Mouse (Mus musculus): ENCODE results near the gene Lama5. TPM values are rescaled to one million over a fixed set of nuclear protein-coding genes. Genes with fewer than 3 reads are reported as not detected.
"Not testable (repeated sequence)": the region's sequence is repeated elsewhere in the genome, so short reads cannot be mapped to it uniquely, and the experiment has no call there.

Gene Lama5
- polyA plus RNA-seq, 1 experiment from 2014 or later: 3.5 TPM

DNA sequence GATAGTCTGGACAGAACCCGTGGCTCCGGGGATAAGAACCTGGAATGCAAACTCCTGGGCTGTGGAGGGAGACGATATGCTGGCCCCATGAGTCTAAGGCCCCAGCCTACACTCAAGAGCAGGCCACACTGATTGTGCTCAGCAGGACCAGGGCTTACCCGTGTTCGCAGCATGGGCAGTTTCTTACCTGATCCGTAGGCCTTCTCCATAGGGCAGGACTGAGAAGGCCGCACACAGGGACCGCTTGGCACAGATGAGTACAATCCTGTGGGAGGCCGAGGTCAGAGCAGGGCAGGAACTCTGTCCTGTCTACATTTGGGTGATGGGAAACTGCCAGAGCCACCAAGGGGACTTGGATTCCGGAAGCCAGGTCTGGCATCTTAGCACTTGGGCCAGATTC, 37.2 kb upstream of the Lama5 start:
- H3K36me3 ChIP-seq (ENCODE audit: control insufficient read depth, insufficient read depth, low read length): peaks cover 30% of the 10 kb centered on the region
- no peak for ATAC-seq

DNA sequence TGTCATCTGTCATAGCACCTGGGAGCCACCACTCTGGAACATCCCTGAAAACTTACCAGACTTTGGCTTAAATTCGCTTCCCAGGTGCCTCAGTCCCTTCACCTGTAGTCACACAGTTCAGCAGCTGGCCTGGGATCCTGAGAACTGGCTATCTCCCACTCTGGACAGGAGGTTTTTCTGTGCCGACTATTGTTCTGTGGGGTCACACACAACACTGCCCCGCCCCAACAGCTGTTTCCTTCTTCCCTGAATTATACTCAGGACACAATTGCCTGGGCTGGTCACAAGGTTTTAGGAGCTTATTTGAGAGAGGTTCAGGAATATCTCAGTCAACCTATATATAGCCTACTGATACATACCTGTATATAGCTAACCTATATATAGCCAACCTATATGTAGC, 36.8 kb upstream of the Lama5 start:
- Histone ChIP-seq H3K9me3 (ENCODE audit: control insufficient read depth, low read length) (no peaks in the 10 kb centered on the region), H3K36me3 (ENCODE audit: control insufficient read depth, insufficient read depth, low read length) (peaks cover 30% of the 10 kb centered on the region), H3K4me3 (ENCODE audit: low read length) (no peak overlapping the region), H3K9ac (ENCODE audit: low read depth, low read length) (no peak overlapping the region), H3K27me3 (replicated peaks; ENCODE audit: control insufficient read depth, insufficient read depth, low read length) (no peaks in the 10 kb centered on the region), H3K4me2 (ENCODE audit: low read length) (no peak overlapping the region), H3K4me1 (ENCODE audit: control insufficient read depth, insufficient read depth, low read depth, low read length) (peaks cover 8% of the 10 kb centered on the region), H3K27ac (ENCODE audit: low read depth, low read length) (no peak overlapping the region)
- WGBS: 85% methylated on average over 3 of the region's 3 CpGs
- no peak for ATAC-seq

More for the DNA sequence above, 37.2 kb upstream of the Lama5 start:
- 87% methylated on average over 10 of the region's 10 CpGs for WGBS
- Histone ChIP-seq H3K9ac (ENCODE audit: low read depth, low read length) (no peak overlapping the region), H3K27ac (ENCODE audit: low read depth, low read length) (no peak overlapping the region), H3K27me3 (replicated peaks; ENCODE audit: control insufficient read depth, insufficient read depth, low read length) (no peaks in the 10 kb centered on the region), H3K4me3 (ENCODE audit: low read length) (no peak overlapping the region), H3K4me1 (ENCODE audit: control insufficient read depth, insufficient read depth, low read depth, low read length) (peaks cover 7% of the 10 kb centered on the region), H3K4me2 (ENCODE audit: low read length) (no peak overlapping the region), H3K9me3 (ENCODE audit: control insufficient read depth, low read length) (no peaks in the 10 kb centered on the region)

DNA sequence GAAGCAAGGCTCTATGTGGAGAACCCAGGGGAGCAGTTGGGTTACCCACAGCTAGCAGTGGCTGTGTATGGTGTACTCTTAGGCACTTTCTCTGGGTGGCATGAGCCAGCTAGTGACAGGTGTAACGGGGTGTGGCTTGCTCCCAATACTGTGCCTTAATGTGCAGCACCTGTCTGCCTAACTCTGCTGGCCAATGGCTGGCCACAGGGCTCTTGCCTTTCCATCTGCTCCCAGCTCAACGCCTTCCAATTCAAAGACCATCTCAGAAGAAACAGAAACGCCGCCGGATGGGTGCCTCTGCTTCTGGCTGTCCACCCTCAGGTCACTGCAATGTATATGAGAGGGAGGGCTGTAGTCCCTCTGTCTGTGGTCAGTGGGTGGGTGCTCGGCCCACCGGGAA, 36.2 kb upstream of the Lama5 start:
- no peak overlapping the region for H3K9ac ChIP-seq (ENCODE audit: low read depth, low read length)
- ATAC-seq: no peak
- 88% methylated on average over 5 of the region's 7 CpGs for WGBS
- H3K27me3 ChIP-seq (replicated peaks; ENCODE audit: control insufficient read depth, insufficient read depth, low read length): no peaks in the 10 kb centered on the region
- H3K4me1 ChIP-seq (ENCODE audit: control insufficient read depth, insufficient read depth, low read depth, low read length): peaks cover 8% of the 10 kb centered on the region
- H3K9me3 ChIP-seq (ENCODE audit: control insufficient read depth, low read length): no peaks in the 10 kb centered on the region
- H3K4me2 ChIP-seq (ENCODE audit: low read length): no peak overlapping the region
- no peak overlapping the region for H3K27ac ChIP-seq (ENCODE audit: low read depth, low read length)
- H3K36me3 ChIP-seq (ENCODE audit: control insufficient read depth, insufficient read depth, low read length): peaks cover 30% of the 10 kb centered on the region
- H3K4me3 ChIP-seq (ENCODE audit: low read length): no peak overlapping the region

DNA sequence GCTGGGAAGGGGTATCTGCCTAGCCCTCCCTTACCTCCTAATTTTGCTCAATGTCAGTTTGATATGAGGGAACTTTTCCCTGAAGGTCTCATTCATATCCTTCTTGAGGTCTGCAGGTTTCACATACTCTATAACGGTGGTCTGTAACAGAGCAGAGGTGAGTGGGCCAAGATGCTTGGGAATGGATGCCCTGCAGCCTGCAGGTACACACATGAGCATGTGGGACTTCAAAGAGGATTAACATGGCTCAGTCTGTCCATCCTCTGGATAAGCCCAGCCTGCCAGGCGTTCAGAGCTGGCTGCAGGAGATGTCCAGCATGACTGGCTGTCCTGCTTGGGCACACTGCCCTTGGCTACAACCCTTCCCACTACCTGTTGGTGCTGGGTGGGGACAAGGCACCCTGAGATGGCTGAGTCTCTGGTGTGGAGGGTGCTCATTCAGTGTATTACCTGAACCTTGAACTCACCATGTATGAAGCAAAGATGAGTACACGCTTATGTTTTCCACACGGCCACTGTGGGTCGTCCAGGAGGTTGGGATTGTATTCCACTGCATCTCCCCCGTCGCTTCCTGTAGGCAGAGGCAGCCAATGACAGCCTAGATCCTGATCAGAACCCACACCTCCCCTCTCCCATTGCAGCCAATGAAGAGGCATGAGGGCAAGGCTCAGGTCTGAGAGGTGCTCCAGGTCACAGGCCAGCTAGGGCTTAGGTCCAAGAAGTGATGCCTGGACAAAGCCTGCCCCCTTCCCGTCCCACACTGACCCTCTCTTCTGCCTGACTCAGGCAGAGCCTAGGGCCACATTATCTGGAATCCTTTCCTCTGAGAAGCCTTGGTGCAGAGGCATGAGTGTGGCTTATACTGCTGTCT, 35.2 kb upstream of the Lama5 start:
- Histone ChIP-seq H3K27me3 (replicated peaks; ENCODE audit: control insufficient read depth, insufficient read depth, low read length) (no peaks in the 10 kb centered on the region), H3K36me3 (ENCODE audit: control insufficient read depth, insufficient read depth, low read length) (peaks cover 27% of the 10 kb centered on the region), H3K4me2 (ENCODE audit: low read length) (no peak overlapping the region), H3K4me1 (ENCODE audit: control insufficient read depth, insufficient read depth, low read depth, low read length) (peaks cover 13% of the 10 kb centered on the region), H3K27ac (ENCODE audit: low read depth, low read length) (no peak overlapping the region), H3K9me3 (ENCODE audit: control insufficient read depth, low read length) (no peaks in the 10 kb centered on the region), H3K9ac (ENCODE audit: low read depth, low read length) (no peak overlapping the region), H3K4me3 (ENCODE audit: low read length) (no peak overlapping the region)
- 74% methylated on average over 8 of the region's 8 CpGs for WGBS
- ATAC-seq: no peak

DNA sequence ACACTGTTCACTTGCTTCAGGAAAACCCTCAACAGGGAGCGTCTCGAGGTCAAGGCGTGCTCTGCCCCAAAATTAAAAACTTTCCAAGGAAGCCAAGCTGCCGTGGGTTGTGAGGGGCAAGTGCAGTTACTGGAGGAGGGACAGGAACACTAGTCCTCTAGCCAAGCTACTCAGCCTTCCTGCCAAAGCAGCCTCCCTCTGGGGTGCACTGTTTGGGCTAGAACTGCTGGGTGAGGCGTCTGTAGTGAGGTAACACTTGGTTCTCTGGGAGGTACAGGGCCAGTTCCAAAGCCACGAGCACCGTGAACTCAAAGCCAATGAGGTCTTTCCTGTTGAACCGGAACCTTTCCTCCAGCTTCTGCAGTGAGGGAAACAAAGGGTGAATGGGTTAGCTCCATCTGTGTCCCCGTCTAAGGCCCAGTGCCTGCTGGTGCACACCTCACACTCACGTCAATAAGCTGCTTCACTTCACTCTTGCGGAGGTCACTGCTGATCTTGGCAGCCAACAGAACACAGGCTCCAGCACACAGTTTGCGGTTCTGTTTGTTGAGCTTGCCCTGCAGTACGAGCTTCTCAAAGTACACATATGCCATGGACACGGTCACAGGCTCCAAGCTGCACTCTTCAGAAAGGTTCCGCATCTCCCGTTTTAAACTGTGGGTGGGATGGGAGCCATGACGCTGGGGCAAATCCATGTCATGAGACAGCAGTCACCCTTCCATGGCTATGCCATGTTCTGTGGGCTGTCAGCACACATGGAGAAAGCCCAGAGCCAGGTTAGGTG, 34.4 kb upstream of the Lama5 start:
- not testable (repeated sequence) for ATAC-seq; H3K9ac ChIP-seq (ENCODE audit: low read depth, low read length); H3K9me3 ChIP-seq (ENCODE audit: control insufficient read depth, low read length); H3K4me3 ChIP-seq (ENCODE audit: low read length); H3K27ac ChIP-seq (ENCODE audit: low read depth, low read length); H3K4me2 ChIP-seq (ENCODE audit: low read length); H3K27me3 ChIP-seq (replicated peaks; ENCODE audit: control insufficient read depth, insufficient read depth, low read length)
- Histone ChIP-seq H3K36me3 (ENCODE audit: control insufficient read depth, insufficient read depth, low read length) (peaks cover 27% of the 10 kb centered on the region), H3K4me1 (ENCODE audit: control insufficient read depth, insufficient read depth, low read depth, low read length) (peaks cover 14% of the 10 kb centered on the region)
- 71% methylated on average over 17 of the region's 17 CpGs for WGBS

DNA sequence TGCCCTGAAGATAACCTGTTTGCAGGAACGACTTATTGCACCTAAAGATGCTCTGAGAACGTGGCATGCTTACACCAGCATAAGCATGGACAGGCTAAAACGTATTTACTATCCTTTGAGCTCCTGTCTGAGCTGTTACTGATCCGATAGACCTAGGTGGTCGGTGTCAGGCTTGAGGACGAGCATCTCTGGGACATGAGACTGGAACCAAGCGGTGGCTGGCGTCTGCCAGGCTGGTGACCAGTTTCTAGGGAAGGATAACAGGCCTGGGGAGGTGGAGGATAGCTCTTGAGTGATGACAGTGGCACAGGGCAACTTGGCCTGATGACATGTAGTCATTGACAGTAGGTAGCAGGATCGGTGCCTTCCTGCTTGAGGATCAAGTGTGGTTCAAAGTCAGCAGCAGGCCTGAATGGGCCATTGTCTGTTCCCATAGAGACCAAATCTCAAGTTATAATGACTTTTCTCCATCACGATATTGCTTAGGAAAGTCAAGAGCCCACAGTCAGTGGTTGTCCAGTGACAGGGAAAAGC, 33.4 kb upstream of the Lama5 start:
- H3K27ac ChIP-seq (ENCODE audit: low read depth, low read length); H3K9ac ChIP-seq (ENCODE audit: low read depth, low read length); H3K9me3 ChIP-seq (ENCODE audit: control insufficient read depth, low read length); ATAC-seq; H3K4me3 ChIP-seq (ENCODE audit: low read length); H3K4me2 ChIP-seq (ENCODE audit: low read length); H3K27me3 ChIP-seq (replicated peaks; ENCODE audit: control insufficient read depth, insufficient read depth, low read length): not testable (repeated sequence)
- Histone ChIP-seq H3K36me3 (ENCODE audit: control insufficient read depth, insufficient read depth, low read length) (peaks cover 27% of the 10 kb centered on the region), H3K4me1 (ENCODE audit: control insufficient read depth, insufficient read depth, low read depth, low read length) (peaks cover 14% of the 10 kb centered on the region)
- WGBS: 76% methylated on average over 10 of the region's 10 CpGs

DNA sequence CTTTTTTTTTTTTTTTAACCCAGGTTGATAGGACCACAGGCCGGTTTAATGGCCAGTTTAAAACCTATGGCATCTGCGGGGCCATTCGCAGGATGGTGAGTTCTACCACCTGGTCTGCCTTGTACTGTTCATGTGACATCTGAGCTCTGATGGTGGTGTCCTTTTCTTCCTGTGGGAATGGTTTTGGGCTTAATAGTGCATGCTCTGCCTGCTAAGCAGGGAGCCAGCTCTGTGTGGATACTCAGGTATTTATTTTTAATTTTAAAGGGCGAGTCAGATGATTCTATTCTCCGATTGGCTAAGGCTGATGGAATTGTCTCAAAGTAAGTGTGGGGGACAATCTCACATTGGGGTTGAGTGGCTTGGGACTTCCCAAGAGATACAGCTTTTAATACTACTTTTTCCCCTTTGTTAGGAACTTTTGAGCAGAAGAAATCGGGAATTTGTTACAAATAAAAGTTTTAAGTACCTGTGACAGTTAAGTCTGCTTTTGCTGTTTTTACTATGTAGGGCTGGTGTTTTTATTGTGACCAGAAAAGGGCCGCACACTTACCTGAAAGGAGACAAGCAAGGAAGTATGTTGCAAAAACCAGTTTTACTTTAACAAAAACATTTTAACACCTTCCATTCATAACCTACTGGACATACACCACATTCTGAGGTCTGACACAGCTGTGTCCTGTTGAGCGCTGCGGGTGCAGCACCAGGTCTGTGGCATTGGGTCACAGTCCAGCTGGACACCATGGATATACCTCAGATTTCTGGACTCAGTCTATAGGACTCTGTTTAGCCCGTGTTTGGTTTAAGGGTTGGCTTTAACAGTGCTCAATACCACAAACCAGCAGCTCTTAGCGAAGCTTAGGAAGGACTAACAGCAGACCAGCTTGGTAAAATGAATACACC, 32.6 kb upstream of the Lama5 start:
- Histone ChIP-seq H3K27me3 (replicated peaks; ENCODE audit: control insufficient read depth, insufficient read depth, low read length) (no peaks in the 10 kb centered on the region), H3K9me3 (ENCODE audit: control insufficient read depth, low read length) (no peaks in the 10 kb centered on the region), H3K4me1 (ENCODE audit: control insufficient read depth, insufficient read depth, low read depth, low read length) (peaks cover 14% of the 10 kb centered on the region), H3K4me2 (ENCODE audit: low read length) (peak overlapping the region; percentile 76), H3K27ac (ENCODE audit: low read depth, low read length) (peak overlapping the region; percentile 85), H3K9ac (ENCODE audit: low read depth, low read length) (peak overlapping the region; percentile 91), H3K36me3 (ENCODE audit: control insufficient read depth, insufficient read depth, low read length) (peaks cover 22% of the 10 kb centered on the region), H3K4me3 (ENCODE audit: low read length) (peak overlapping the region; percentile 77)
- no peak for ATAC-seq
- WGBS: 53% methylated on average over 11 of the region's 11 CpGs

DNA sequence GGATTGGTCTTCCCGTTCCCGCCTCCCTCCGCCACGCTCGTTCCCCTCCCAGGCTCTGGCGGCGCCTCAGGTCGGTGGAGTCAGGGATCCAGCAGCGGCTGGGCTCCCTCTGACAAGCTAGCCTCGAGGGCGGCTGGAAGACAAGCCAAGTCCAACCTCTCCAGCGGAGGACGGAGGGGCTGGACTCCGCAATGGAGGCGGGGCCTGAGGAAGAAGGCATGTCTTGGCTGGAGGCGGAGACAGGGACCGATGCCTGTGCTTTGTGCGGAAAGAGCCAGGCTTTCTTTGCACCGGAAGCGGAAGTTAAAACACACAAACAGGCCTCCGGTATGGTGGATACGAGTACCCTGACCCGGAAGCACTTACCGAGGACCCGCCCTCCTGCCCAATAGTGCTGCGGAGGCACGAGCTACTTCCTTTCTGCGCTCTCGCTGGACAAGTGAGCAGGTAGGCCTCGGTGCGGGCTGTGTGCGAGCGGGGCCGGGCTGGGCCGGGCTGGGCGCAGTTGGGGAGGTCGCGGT, 31.4 kb upstream of the Lama5 start, which contains the start of gene Rps21:
Gene Rps21, plus strand, starts transcription at position 377 of the 521 bp plus-strand sequence.
- Histone ChIP-seq H3K9me3 (ENCODE audit: control insufficient read depth, low read length) (no peaks in the 10 kb centered on the region), H3K27me3 (replicated peaks; ENCODE audit: control insufficient read depth, insufficient read depth, low read length) (no peaks in the 10 kb centered on the region), H3K4me2 (ENCODE audit: low read length) (peak within 1 kb of the TSS; percentile 83), H3K9ac (ENCODE audit: low read depth, low read length) (peak within 1 kb of the TSS; percentile 91), H3K27ac (ENCODE audit: low read depth, low read length) (peak within 1 kb of the TSS; percentile 90), H3K36me3 (ENCODE audit: control insufficient read depth, insufficient read depth, low read length) (peaks cover 20% of the 10 kb centered on the region), H3K4me1 (ENCODE audit: control insufficient read depth, insufficient read depth, low read depth, low read length) (peaks cover 14% of the 10 kb centered on the region), H3K4me3 (ENCODE audit: low read length) (peak within 1 kb of the TSS; percentile 77)
- WGBS: under 1% methylated on average over 38 of the region's 38 CpGs
- ATAC-seq: peak; percentile 98

Data from hindbrain, embryonic 16.5 days (tissue).